Mouse (Mus musculus) liver (tissue): ENCODE measurements around the gene Zfp433.
"Not testable (repeated sequence)": the region's sequence is repeated elsewhere in the genome, so short reads cannot be mapped to it uniquely, and the experiment has no call there.

Experiments
- DNase-seq: peaks from one replicate; pipeline ENCODE4 v3.0.0-alpha.2; 2020; ENCODE audit warnings: mixed read lengths

Zfp433 gene

GRCm38 (mm10) chr10:81704531-81705301, at the start of gene Zfp433:
TSS of gene Zfp433 (plus strand) at chr10:81704825.
- DNase-seq = not testable (repeated sequence)

GRCm38 (mm10) chr10:81655178-81655577, 49.4 kb upstream of the Zfp433 start:
- DNase-seq = no peak

GRCm38 (mm10) chr10:81656174-81656573, 48.5 kb upstream of the Zfp433 start:
- DNase-seq = no peak

GRCm38 (mm10) chr10:81687114-81687513, 17.5 kb upstream of the Zfp433 start:
- DNase-seq = not testable (repeated sequence)

- DNase-seq = not testable (repeated sequence)
Measured at GRCm38 (mm10) chr10:81770506-81771403, 66.1 kb downstream of the Zfp433 start, which contains the start of gene Gm3055. TSS of gene Gm3055 (minus strand) at chr10:81771161.

GRCm38 (mm10) chr10:81771404-81771777, 66.8 kb downstream of the Zfp433 start:
- not testable (repeated sequence) for DNase-seq
